Mouse (Mus musculus) spleen, adult 2 months (tissue): ENCODE data around the gene Yipf2.

Source experiments
- CTCF ChIP-seq: fragments of 200-500 bp; IDR thresholded peaks from 2 replicates; pipeline ENCODE4 v1.5.1; 2011; ENCODE audit warnings: mild to moderate bottlenecking, inconsistent platforms; ENCODE audit not compliant: insufficient read depth, insufficient read length, insufficient replicate concordance; ENCODE audit errors: extremely low read depth
- POLR2A ChIP-seq: fragments of 200-500 bp; IDR thresholded peaks from 2 replicates; pipeline ENCODE4 v1.6.1; 2011; ENCODE audit warnings: low read depth, low read length, inconsistent platforms

DNA sequence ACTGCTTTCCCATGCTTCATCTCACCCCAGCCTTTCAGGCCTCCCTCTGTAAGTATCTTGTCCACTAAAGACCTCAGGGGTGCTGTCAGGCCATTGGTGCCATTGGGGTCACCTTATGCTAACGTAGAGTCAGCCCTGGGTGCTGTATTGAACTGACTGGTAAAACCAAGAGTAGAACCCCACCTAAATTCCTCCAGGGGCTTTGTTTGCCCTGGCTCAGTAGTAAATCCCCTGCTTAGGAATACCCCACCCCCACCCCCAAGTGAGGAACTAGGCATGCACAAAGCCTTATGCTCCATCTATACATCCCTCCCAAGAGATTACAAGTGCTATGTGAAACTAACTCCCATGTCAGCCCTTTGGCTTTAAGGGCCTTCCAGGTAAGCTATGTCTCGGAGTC, 35.1 kb downstream of the Yipf2 start:
- no peak for TF ChIP-seq CTCF
- TF ChIP-seq POLR2A, result no peak
